Mouse (Mus musculus) retina, postnatal 1 day (tissue): ENCODE results near the gene 1600002K03Rik.
"Not testable (repeated sequence)": the region's sequence is repeated elsewhere in the genome, so short reads cannot be mapped to it uniquely, and the experiment has no call there.

Source experiments
- DNase-seq: peaks from one replicate; pipeline ENCODE4 v3.0.0-alpha.2; 2012

1600002K03Rik gene

DNA sequence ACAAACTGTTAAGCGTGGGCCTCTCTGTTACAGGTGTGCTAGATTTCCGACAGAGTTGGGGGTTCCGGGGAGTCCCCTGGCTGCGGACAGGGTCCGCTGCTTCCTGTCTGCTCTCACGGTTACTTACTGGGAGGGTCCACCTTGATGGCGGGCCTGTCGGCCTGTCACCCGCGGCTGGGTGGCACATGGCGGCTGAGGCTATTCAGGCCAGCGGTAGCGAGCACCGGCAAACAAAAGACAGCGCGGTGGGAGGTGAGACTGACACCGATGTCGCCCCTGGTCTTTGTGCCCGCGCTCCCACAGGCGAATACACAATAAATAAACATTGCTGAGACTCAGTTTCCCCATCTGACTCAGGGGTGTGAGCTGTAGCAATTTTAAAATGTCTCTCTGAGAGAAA, 17.3 kb downstream of the 1600002K03Rik start:
- DNase-seq = peak; percentile 76

DNA sequence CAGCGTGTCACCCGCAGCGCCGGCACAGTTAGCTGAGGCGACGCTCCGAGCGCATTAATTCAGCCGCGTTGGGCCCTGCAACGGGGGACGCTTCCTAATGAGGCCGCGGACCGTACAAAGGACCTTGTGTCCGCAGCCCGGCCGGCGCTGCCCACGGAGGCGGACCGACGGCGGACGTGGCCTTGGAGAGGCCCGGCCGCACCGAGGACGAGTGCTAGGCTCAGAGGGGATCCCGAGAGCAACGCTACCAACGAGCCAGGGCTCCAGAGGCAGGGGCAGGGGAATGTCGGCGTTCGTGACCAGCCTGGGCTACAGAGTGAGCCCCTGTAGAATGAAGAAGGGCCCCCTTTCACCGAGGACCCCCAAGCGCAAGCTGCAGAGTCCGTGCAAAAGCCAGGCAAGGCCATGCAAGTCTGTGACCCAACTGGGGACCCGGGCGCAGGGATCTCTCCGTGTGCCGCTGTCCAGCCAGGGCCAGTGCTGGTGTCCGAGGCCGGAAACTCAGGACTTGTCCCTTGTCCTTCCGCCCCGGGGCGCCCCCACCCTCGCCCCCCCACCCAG, 17.8 kb downstream of the 1600002K03Rik start:
- peak; percentile 92 for DNase-seq

DNA sequence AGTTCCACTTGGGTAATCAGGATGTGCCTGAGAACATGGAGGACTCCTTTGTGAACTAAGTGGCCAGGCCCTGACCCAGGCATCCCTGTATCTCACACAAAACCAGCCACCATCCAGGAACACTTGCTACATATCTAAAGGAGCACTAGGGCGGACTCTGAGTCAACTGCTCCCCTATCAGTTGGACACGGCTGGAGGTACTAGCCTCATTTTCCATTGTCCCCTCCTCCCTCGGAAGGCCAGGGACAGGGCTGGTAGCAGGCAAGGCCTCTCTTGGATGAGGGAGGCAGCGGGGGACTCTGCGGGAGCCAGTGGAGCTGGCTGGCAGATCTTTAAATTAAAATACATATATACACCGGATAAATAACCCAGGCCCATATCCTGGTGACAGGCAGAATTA, 21.2 kb downstream of the 1600002K03Rik start:
- DNase-seq = no peak

DNA sequence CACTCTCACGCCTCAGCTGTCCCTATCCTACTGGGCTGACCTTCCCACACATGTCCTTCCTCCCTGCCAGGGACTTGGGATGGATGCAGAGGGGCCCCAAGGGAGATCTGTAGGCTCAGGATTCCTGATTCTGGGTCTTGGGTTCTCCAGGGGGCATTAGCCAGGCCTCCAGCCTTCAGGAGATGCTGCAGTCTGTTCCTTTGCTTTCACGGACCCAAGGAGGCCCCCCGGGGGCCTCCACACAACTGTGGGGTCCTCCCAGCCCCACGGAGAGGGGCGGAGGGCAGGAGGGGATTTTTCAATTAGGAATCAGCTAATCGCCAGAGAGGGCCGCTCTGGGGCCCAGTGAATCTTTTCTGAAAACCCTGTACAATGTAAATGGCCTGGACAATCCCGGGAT, 21.7 kb downstream of the 1600002K03Rik start:
- DNase-seq = peak; percentile 63

DNA sequence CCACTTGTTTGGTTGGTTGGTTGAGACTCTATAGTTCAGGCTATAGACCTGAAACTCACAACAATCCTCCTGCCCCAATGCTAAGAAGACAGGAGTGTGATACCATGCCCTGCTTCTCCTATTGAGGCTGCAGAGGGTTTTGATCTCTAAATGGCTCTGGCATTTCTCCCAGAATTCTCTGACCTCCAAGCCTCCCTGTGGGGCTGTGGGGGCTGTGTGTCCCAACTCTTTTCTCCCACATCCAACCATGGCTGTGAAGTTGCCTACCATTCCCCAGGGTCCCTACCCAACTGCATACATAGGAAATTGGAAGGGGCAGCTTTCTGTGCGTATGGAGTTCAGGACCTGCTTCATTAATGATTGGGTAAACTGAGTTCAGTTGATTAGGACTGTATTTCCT, 23.4 kb downstream of the 1600002K03Rik start:
- DNase-seq = no peak

DNA sequence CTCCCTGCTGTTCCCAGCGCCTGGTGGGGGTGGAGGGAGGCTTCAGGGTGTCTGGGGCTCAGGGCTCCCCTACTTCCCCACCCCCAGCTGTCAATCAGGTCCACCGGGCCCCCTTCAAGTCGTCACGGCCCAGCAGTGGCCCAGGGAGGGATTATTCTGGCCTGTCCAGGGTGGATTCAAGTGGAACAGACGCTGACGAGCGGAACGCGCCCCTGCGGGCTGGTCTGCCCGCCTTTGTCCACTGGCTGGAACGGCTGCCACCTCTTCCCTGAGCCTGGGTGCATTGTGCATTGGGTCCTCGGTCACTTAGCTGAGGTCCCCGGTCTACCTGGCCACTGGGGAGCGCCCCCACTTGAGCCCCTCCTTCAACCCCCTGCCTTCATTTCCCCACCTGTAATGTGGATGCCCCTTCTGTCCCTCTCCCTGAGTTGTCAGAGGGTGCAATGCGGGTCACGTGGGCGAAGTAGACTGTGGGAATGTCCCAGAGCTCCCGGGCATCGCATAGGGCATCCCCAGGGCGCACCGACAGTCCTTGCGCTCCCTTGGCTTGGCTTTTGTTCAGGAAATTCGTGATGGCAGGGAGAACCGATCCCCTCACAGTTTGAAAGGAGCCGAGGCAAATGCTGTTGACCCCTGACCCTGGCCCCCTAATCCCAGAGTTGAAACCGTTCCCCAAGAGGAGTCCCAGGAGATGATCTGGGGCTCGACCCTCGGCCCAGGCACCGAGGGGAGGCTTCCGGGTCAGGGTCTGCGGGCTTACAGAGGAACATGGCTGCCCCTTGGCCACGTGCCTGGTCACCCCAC, 24.2 kb downstream of the 1600002K03Rik start:
- DNase-seq = no peak

DNA sequence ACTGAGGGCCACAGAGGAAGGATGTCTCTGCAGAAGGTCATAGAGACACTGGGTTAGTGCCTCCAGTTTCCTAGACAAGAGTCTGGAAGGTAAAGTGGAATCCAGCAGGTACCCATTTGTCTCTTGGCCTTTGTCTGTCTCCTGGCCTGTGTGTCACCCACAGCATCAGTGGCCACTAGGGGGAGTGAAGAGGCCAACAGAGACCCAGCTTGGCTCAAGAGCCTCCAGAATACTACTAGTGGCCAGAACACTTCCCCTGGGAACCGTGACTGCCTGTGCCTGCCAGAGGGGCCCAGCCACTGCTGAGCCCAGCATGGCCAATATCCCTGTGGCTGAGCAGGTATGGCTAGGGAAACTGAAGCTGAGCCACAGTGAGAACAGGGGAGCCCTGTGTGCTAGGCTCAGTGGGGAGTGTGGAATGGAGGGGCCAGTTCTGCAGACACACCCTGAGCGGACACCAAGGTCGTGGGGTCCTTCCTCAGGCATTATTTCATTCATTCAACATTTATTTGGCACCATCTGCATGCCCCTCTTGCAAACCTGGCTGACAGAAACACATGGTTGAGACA, 26.8 kb downstream of the 1600002K03Rik start:
- DNase-seq = peak; percentile 92

DNA sequence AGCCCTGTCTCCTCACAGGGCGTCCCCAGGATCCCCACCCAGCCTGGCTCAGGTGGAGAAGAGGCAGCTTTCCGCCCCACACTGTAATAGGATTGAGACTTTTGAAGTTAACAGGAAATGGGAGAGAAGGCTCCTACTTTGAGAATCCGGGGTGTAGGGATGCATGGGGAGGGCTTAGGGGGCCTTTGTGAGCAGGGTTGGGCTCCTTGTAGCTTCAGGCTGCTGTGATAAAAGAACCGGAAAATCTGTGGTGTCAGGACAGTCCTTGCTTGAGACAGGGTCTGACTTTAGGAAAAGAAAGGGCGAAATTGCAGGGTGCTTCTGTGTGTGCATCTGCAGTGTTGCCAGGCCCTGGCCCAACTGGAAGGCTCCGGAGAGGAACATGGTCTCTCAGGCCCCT, 27.7 kb downstream of the 1600002K03Rik start:
- no peak for DNase-seq

DNA sequence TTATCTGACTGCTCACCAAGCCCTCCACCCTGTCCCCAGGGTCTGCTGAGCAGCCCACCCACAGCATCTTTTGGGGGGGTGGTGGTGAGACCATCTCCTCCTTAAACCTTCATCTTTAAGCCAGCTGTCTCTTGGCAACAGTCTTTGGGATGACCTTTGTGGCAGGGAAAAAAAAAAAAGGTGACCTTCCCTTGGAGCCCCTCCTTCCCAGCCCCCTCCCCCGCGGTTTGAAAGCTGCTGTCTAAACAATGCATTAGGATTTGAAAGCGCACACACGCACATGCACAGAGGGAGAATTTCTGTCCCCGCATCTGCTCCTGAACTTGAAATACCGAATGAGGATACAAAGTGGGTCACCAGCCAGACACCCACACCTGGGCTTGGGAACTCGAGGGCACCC, 31.3 kb downstream of the 1600002K03Rik start:
- no peak for DNase-seq

DNA sequence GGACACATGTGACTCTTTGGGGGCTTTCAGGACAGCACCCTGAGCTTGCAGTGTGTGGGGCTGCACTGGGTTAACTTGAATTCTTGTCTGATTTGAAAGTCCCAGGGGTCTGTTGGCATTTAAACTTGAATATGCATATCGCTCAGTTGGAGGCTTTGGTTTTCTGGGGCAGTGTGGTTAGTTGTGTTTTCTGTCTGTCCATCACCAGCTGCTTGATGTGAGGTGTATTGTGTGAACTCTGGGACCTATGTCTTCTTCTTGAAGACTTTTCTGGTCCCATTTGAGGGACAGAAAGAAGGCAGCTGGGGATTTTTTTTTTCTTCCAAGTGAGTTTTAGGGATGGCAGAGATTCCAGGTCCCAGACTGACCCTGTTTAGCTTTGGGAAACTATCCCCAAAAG, 34.5 kb downstream of the 1600002K03Rik start:
- no peak for DNase-seq

DNA sequence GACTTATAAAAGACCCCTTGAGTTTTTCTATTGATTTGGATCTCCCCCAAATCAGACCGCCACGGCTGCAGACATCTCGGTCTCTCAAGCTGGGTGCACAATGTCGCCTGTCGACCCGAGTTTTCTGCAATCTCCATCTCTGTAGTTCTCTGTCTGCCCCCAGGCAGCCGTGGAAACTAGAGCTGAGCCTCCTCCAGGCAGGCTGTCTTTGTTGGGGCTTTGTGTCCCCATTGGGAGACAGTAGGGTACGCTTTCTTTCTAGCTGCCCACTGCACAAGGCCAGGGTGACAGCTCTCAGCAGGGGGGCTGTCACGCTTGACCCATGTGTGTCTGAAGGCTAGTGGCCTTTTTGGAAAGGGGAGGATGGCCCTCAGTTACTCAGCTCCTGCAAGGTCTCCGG, 34.9 kb downstream of the 1600002K03Rik start:
- no peak for DNase-seq

DNA sequence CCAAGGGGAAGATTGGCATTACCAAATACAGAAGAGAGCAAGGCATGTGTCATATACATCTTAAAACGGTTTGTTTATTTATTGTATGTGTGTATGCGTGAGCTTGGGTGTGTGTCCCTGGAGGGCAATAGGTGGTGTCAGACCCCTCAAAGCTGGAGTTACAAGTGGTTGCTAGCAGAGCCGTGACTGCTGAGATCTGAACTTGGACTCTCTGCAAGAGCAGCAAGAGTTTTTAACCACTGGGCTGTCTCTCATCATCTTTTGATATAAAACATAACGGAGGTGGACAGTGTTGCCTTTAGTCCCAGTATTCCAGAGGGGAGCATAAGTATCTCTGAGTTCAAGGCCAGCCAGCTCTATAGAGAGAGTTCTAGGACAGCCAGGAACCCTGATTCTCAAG, 35.5 kb downstream of the 1600002K03Rik start:
- DNase-seq = no peak

DNA sequence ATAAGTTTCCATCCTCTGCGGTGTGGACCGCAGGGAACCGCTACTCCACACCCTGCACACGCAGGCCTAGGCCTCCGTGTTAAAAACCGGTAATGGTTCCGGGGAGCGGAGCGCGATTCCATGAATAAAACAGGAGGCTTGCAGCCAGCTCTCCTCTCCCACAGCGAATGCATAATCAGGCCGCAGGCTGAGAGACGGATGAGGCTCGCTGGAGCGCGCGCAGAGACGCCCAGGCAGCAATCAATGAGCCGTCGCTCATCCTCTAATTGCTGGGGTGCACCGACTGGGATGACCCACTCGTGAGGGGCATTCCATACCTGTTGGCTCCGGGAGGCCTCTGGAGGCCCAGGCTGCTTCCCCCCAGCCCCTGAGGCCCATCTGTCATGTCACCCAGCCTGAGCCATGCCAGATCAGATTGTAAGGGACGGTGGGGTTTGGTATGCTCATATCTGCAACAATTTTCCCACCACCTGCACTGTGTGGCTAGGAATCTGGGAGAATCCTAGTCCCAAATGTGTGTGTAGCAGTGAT, 36.2 kb downstream of the 1600002K03Rik start:
- DNase-seq = peak; percentile 68

DNA sequence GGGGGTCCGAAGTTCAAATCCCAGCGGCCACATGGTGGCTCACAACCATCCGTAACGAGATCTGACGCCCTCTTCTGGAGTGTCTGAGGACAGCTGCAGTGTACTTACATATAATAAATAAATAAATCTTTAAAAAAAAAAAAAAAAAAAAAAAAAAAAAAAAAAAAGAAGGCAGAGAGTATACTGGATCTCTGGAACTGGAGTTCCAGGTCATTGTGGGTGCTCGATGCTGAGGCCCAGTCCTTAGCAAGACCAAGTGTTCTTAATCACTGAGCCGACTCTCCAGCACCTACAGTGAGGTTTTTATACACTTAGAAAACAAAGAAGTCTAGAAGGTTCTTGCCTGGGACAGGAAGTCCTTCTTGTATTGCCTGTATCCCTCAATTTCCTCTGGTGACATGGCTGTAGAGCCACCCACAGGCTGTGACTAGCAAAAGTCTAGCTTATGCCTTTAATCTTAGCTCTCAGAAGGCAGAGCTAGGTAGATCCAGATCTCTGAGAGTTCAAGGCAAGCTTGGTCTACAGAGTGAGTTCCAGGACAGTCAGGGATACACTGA, 38.9 kb downstream of the 1600002K03Rik start:
- not testable (repeated sequence) for DNase-seq

DNA sequence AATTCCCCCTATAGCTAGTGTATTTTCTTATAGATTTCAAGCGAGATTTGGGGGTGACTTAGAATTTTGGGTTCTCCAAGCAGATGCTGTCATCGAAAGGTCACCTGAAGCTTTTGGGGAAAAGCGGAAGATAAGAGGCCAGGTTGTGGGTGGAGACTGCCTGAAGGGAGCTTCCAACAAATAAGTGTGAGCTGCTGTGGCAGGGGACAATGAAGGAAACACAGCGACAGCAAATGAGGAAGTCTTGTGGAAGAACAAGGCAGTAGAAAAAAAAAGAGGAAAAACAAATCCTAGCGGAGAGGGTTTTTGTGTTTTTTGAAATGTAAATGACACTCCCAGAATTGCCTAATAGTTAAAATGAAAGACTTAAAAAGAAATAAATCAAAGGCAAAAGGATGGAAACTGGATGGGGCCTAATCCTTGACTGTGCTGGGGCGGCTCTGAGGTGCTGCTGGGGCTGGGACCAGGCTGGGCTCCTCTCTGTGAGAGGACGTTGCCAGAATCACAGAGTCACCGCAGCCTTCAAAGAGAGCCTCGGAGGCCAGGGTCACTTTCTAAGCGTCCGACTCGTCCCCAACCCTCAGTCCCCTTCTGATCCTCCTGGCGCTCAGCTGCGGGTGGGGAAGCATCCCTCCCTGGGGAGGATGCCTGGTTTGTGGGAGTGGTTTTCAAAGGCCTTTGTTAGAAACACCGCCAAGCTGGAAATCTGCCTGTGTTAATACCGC, 42.5 kb downstream of the 1600002K03Rik start:
- DNase-seq = no peak

DNA sequence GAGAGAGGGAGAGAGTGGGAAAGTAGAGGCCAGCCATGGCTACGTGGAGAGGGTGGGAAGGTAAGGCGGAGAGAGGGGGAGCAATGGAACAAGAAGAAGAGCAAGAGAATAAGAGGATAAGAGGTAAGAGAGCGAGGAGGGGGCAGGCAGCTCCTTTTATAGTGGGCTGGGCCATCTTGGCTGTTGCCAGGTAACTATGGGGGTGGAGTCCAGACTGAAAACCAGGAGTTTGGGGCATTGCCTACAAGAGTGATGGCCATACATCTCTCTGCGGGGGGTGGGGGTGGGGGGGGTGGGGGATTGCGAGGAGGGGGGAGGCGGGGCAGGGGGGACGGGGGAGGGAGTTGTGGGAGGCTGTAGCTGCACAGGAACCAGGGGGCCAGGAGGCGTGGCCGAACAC, 47.9 kb downstream of the 1600002K03Rik start:
- DNase-seq = no peak

DNA sequence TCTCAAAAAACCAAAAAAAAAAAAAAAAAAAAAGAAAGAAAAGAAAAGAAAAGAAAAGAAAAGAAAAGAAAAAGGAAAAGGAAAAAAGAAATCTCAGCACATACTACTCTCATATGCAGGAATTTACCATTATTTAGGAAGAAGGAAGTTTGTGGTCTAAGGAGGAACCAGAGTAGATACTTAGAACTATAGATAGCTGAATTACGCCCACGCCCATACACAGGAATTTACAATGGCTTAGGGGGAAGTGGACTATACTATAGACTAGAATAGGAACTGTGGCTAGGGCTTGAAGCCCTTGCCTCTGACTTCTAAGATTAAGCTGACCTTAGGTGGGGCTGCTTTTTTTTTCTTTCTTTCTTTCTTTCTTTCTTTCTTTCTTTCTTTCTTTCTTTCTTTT, 50.4 kb downstream of the 1600002K03Rik start:
- DNase-seq = not testable (repeated sequence)
